ENCODE assay signal across 1 mouse cellular context in genomic region chr1:75467215-75467927, GRCm38 (mm10).
TF ChIP-seq lines count a peak whose summit lies in the region.

No protein-coding gene starts in this region.

TF ChIP-seq in CH12.LX, 34 proteins besides CTCF, POLR2A, EP300 and RAD21:
- TF ChIP-seq SMC3 (IDR thresholded peaks at IDR 0.05; ENCODE audit: low read depth, low read length) (peak; percentile 98), MEF2A (IDR thresholded peaks at IDR 0.05; ENCODE audit: borderline replicate concordance, low read depth, low read length) (no peak), ZC3H11A (IDR thresholded peaks at IDR 0.05; ENCODE audit: low read depth, low read length) (peak; percentile 95), BHLHE40 (IDR thresholded peaks at IDR 0.05; ENCODE audit: low read depth, low read length) (peak; percentile 46), USF2 (conservative IDR thresholded peaks at IDR 0.05; ENCODE audit: low read depth, low read length) (no peak), MXI1 (IDR thresholded peaks at IDR 0.05; ENCODE audit: low read depth, low read length) (no peak), ZKSCAN1 (IDR thresholded peaks at IDR 0.05; ENCODE audit: borderline replicate concordance, low read depth, low read length) (no peak), SIN3A (IDR thresholded peaks at IDR 0.05; ENCODE audit: low read length) (peak; percentile 56)
